Mouse (Mus musculus): ENCODE results near the gene Ppt1. TPM values are rescaled to one million over a fixed set of nuclear protein-coding genes. Genes with fewer than 3 reads are reported as not detected.

The Ppt1 gene
- total and polyA plus RNA-seq, 3 experiments, result 13.1 to 19.9 TPM; not detected in 1

DNA sequence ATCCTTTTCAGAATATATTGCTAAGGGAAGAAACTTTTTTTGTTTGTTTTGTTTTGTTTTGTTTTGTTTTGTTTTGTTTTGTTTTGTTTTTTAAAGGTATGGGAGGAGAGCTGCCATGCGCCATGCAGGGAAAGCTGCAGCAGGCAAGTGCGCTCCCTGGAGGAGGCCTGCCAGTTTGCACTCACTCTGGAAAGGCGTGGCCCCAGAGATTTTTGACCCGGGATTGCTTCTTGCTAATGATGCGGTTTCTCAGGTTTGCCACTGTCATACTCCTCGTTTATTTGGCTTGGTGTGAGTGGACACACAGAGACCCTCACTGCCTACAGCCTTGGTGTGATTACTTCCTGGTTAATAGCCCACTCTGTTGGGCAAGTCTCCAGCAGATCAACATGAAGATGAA, 66.1 kb downstream of the Ppt1 start:
- TF ChIP-seq NRF1 (IDR thresholded peaks at IDR 0.05; ENCODE audit: insufficient read depth, low read depth, low read length, poor library complexity, severe bottlenecking), result 0 out of 2 replicates have a peak, but pooled peaks have one; percentile 11
- peak; percentile 27; the same call in 1 of the 2 replicates for TF ChIP-seq ZC3H11A (IDR thresholded peaks at IDR 0.05; ENCODE audit: low read depth, low read length)
- TF ChIP-seq E2F4 (IDR thresholded peaks at IDR 0.05; ENCODE audit: borderline replicate concordance, low read depth, low read length), result no peak
- no peak for TF ChIP-seq RCOR1 (IDR thresholded peaks at IDR 0.05; ENCODE audit: low read depth, low read length)
- no peak for TF ChIP-seq UBTF (IDR thresholded peaks at IDR 0.05; ENCODE audit: borderline replicate concordance, insufficient read depth, low read depth, low read length)
- TF ChIP-seq USF2 (IDR thresholded peaks at IDR 0.05; ENCODE audit: borderline replicate concordance in 1 of 2, insufficient read depth in 1 of 2, low read depth in 1 of 2, low read length in 2 of 2), result no peak
- TF ChIP-seq ZMIZ1 (IDR thresholded peaks at IDR 0.05; ENCODE audit: low read depth, low read length), result no peak
- TF ChIP-seq MEF2A (IDR thresholded peaks at IDR 0.05; ENCODE audit: extremely low read depth, insufficient replicate concordance, low read depth, low read length, poor library complexity, severe bottlenecking), result no peak
- no peak for TF ChIP-seq EP300 (IDR thresholded peaks at IDR 0.05; ENCODE audit: low read depth in 1 of 2, low read length in 2 of 2)
- TF ChIP-seq RAD21 (IDR thresholded peaks at IDR 0.05; ENCODE audit: low read depth, low read length), result peak; percentile 58
- TF ChIP-seq KAT2A (conservative IDR thresholded peaks at IDR 0.05; ENCODE audit: low read depth, low read length), result no peak
- TF ChIP-seq MAZ (IDR thresholded peaks at IDR 0.05; ENCODE audit: low read depth, low read length), result no peak
- TF ChIP-seq ZNF384 (IDR thresholded peaks at IDR 0.05; ENCODE audit: low read depth, low read length), result no peak
- peak; percentile 14 to 77 (median 63); a peak in 4 of 6 replicates for TF ChIP-seq CTCF (IDR thresholded peaks at IDR 0.05 in 2 of 3, conservative IDR thresholded peaks at IDR 0.05 in 1 of 3; ENCODE audit: control insufficient read depth in 1 of 3, insufficient read depth in 1 of 3, low read depth in 2 of 3, low read length in 3 of 3, poor library complexity in 1 of 3, severe bottlenecking in 1 of 3)
- peak; percentile 68 for TF ChIP-seq SMC3 (IDR thresholded peaks at IDR 0.05; ENCODE audit: low read depth, low read length)
- no peaks in the 10 kb centered on the region for H3K36me3 ChIP-seq (ENCODE audit: control insufficient read depth in 1 of 2, insufficient read depth in 2 of 2, low read length in 2 of 2)
- H3K27me3 ChIP-seq (ENCODE audit: control insufficient read depth in 1 of 2, insufficient read depth in 2 of 2, low read length in 2 of 2), result no peaks in the 10 kb centered on the region; a peak in 2 of 4 replicates
- no peaks in the 10 kb centered on the region for H3K9me3 ChIP-seq (replicated peaks; ENCODE audit: insufficient read depth, low read length)
- peak; percentile 49 for DNase-seq (ENCODE audit: low read depth, low spot score)
- no peak overlapping the region for H3K27ac ChIP-seq (ENCODE audit: control insufficient read depth, low read depth, low read length)
- H3K4me1 ChIP-seq (ENCODE audit: control insufficient read depth in 1 of 2, insufficient read depth in 2 of 2, low read length in 2 of 2), result peaks cover 0 to 12% of the 10 kb centered on the region in 2 experiments; a peak in 2 of 4 replicates
- H3K9ac ChIP-seq (ENCODE audit: control insufficient read depth, low read depth, low read length, poor library complexity, severe bottlenecking), result no peak overlapping the region
- no peak overlapping the region for H3K4me3 ChIP-seq (ENCODE audit: control insufficient read depth in 1 of 2, insufficient read depth in 1 of 2, low read depth in 2 of 2, low read length in 2 of 2)
- no peaks in the 10 kb centered on the region for H3K79me2 ChIP-seq (ENCODE audit: control insufficient read depth, insufficient read depth, low read length, poor library complexity)

DNA sequence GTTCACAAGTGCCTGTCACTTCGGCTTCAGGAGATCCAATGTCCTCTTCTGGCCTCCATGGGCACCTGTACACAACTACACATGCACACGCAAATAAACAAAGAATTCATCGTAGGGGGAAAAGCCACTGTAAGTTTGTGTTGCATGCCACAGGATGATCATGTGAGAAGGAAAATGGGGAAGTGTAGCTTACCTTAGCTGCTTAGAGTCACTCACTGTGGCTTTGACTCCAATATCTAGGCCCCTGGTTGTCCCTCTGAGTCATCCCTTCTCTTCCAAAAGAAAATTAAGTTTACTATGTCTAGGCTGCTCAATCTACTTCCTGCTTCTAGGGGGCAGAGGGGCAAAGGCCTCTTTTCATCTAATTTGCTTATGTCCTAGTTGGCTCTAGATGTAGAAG, 67.7 kb downstream of the Ppt1 start:
- H3K4me3 ChIP-seq (ENCODE audit: control insufficient read depth in 1 of 2, insufficient read depth in 1 of 2, low read depth in 2 of 2, low read length in 2 of 2), result no peak overlapping the region
- H3K27ac ChIP-seq (ENCODE audit: control insufficient read depth, low read depth, low read length), result no peak overlapping the region
- no peak for TF ChIP-seq MXI1 (IDR thresholded peaks at IDR 0.05; ENCODE audit: low read depth, low read length)
- no peak for TF ChIP-seq CTCF (IDR thresholded peaks at IDR 0.05 in 2 of 3, conservative IDR thresholded peaks at IDR 0.05 in 1 of 3; ENCODE audit: control insufficient read depth in 1 of 3, insufficient read depth in 1 of 3, low read depth in 2 of 3, low read length in 3 of 3, poor library complexity in 1 of 3, severe bottlenecking in 1 of 3)
- TF ChIP-seq TAL1 (IDR thresholded peaks at IDR 0.05; ENCODE audit: low read length), result no peak
- TF ChIP-seq POLR2A (IDR thresholded peaks at IDR 0.05; ENCODE audit: control insufficient read depth in 1 of 2, insufficient read depth in 1 of 2, low read depth in 1 of 2, low read length in 2 of 2, poor library complexity in 1 of 2), result no peak
- no peak for TF ChIP-seq KAT2A (conservative IDR thresholded peaks at IDR 0.05; ENCODE audit: low read depth, low read length)
- no peak for TF ChIP-seq USF2 (IDR thresholded peaks at IDR 0.05; ENCODE audit: borderline replicate concordance in 1 of 2, insufficient read depth in 1 of 2, low read depth in 1 of 2, low read length in 2 of 2)
- no peak for TF ChIP-seq TCF12 (IDR thresholded peaks at IDR 0.05; ENCODE audit: low read depth, low read length)
- TF ChIP-seq ETS1 (IDR thresholded peaks at IDR 0.05; ENCODE audit: low read depth, low read length), result no peak
- TF ChIP-seq GABPA (IDR thresholded peaks at IDR 0.05; ENCODE audit: low read depth, low read length), result no peak
- H3K9ac ChIP-seq (ENCODE audit: control insufficient read depth, low read depth, low read length, poor library complexity, severe bottlenecking), result no peak overlapping the region
- no peaks in the 10 kb centered on the region for H3K9me3 ChIP-seq (replicated peaks; ENCODE audit: insufficient read depth, low read length)
- H3K4me1 ChIP-seq (ENCODE audit: control insufficient read depth in 1 of 2, insufficient read depth in 2 of 2, low read length in 2 of 2), result peaks cover 0 to 5% of the 10 kb centered on the region in 2 experiments; a peak in 2 of 4 replicates
- no peaks in the 10 kb centered on the region; a peak in 2 of 4 replicates for H3K27me3 ChIP-seq (ENCODE audit: control insufficient read depth in 1 of 2, insufficient read depth in 2 of 2, low read length in 2 of 2)
- peak; percentile 48 for DNase-seq (ENCODE audit: low read depth, low spot score)
- no peaks in the 10 kb centered on the region for H3K36me3 ChIP-seq (ENCODE audit: control insufficient read depth in 1 of 2, insufficient read depth in 2 of 2, low read length in 2 of 2)
- no peaks in the 10 kb centered on the region for H3K79me2 ChIP-seq (ENCODE audit: control insufficient read depth, insufficient read depth, low read length, poor library complexity)
